Mouse (Mus musculus): ENCODE results near the gene Gm14410. TPM values are rescaled to one million over a fixed set of nuclear protein-coding genes. Genes with fewer than 3 reads are reported as not detected.
"Not testable (repeated sequence)": the region's sequence is repeated elsewhere in the genome, so short reads cannot be mapped to it uniquely, and the experiment has no call there.

Gene Gm14410
- 24.4 and 25.4 TPM in 2 replicates for polyA plus RNA-seq (2015; fragmentation: Nextera tagmentation; extraction: Ambion mirVana)

DNA sequence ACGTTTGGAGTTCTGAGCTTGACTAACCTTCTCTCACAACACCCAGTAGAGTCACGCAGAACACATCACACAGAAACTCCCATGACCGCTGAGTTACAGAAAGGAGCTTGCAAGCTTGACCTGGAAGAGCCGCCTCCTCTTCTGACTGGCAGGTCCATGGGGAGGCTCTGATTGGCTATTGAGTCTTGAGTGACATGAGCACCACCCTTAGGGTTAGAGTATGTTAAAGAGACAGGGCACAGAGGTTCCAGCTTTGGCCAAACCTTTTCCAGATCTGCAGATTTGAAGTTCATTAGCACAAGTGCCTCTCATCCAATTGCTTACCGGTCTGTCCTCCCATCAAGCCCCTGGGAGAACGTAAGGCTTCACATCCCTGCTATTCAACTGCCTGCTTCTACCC is at the start of gene Gm14410:
Gene Gm14410, minus strand, starts transcription at position 81 of the 400 bp plus-strand sequence.
- H3K4me1 ChIP-seq; H3K27ac ChIP-seq; H3K27me3 ChIP-seq; ATAC-seq (ENCODE audit: insufficient number of reproducible peaks, low FRiP score, low TSS enrichment, low read depth); H3K9me3 ChIP-seq; H3K36me3 ChIP-seq; H3K9ac ChIP-seq: not testable (repeated sequence)
- 0% methylated on average over 6 of the region's 6 CpGs for WGBS
- Histone ChIP-seq H3K4me3 (peak within 1 kb of the TSS; percentile 40), H3K4me2 (peak within 1 kb of the TSS; percentile 32; the same call in 1 of the 2 replicates)

- not testable (repeated sequence) for H3K4me3 ChIP-seq; H3K36me3 ChIP-seq; H3K4me2 ChIP-seq; H3K27me3 ChIP-seq; H3K9me3 ChIP-seq; H3K4me1 ChIP-seq; H3K27ac ChIP-seq; ATAC-seq (ENCODE audit: insufficient number of reproducible peaks, low FRiP score, low TSS enrichment, low read depth); H3K9ac ChIP-seq
- 82% methylated on average over 2 of the region's 2 CpGs for WGBS
These were observed 41.2 kb upstream of the Gm14410 start for GRCm38 (mm10) chr2:177247449-177247848.

DNA sequence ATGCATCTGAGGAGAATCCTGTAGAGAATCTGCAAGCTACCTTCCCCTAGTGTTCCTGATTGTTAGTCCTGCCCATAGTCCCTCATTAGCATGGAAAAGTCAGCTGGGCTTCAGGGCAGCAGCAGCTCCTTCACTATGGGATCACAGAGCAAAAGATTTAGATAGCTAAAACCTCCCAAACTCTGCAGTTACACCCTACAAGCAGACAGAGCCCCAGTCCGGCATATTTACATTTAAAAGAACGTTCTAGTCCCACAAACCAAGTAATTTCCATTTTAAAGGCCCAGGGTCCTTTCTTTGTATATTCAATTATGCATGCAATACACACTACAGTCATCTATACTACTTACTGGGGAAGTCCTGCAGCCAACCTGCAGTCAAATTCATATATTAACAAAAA is 24.2 kb upstream of the Gm14410 start:
- H3K36me3 ChIP-seq; ATAC-seq (ENCODE audit: insufficient number of reproducible peaks, low FRiP score, low TSS enrichment, low read depth); H3K27ac ChIP-seq; H3K9me3 ChIP-seq; H3K4me3 ChIP-seq; H3K27me3 ChIP-seq; H3K4me2 ChIP-seq; H3K9ac ChIP-seq; H3K4me1 ChIP-seq: not testable (repeated sequence)
- 65% methylated on average over 2 of the region's 2 CpGs for WGBS

- H3K36me3 ChIP-seq; H3K4me2 ChIP-seq; H3K27me3 ChIP-seq; H3K27ac ChIP-seq; ATAC-seq (ENCODE audit: insufficient number of reproducible peaks, low FRiP score, low TSS enrichment, low read depth); H3K4me1 ChIP-seq; H3K4me3 ChIP-seq; H3K9ac ChIP-seq; H3K9me3 ChIP-seq: not testable (repeated sequence)
- 87% methylated on average over 5 of the region's 5 CpGs for WGBS
These were observed 33.5 kb downstream of the Gm14410 start for GRCm38 (mm10) chr2:177172749-177173148.

Other genes with a start within 250 kb of the Gm14410 start
- gene Gm14419, start 205.5 kb downstream of the Gm14410 start, polyA plus RNA-seq (2015; fragmentation: Nextera tagmentation; extraction: Ambion mirVana) = 7.4 and 9.0 TPM in 2 replicates
- gene Gm14401, start 132.1 kb downstream of the Gm14410 start, polyA plus RNA-seq (2015; fragmentation: Nextera tagmentation; extraction: Ambion mirVana) = not detected in 2 replicates
- not detected in 2 replicates for gene Gm14409, start 60.6 kb upstream of the Gm14410 start, polyA plus RNA-seq (2015; fragmentation: Nextera tagmentation; extraction: Ambion mirVana)
- gene Gm14412, start 117.9 kb upstream of the Gm14410 start, polyA plus RNA-seq (2015; fragmentation: Nextera tagmentation; extraction: Ambion mirVana) = 0.09 and 0.25 TPM in 2 replicates
- 5.4 and 6.3 TPM in 2 replicates for gene Gm14418, start 191.9 kb upstream of the Gm14410 start, polyA plus RNA-seq (2015; fragmentation: Nextera tagmentation; extraction: Ambion mirVana)